Mouse (Mus musculus) CH12.LX (cell line): Measurements from ENCODE around the gene Fiz1. TPM values are rescaled to one million over a fixed set of nuclear protein-coding genes. Genes with fewer than 3 reads are reported as not detected.
A peak's percentile ranks its signal among the peaks of the same experiment; 100 is the strongest.

Experiments used
- DNase-seq: peaks from one replicate; pipeline ENCODE4 v3.0.0-alpha.2; 2013; ENCODE audit errors: extremely low read depth
- H3K27ac ChIP-seq: 2 replicates; pipeline ENCODE4 v1.5.1; 2012; ENCODE audit warnings: low read depth, mild to moderate bottlenecking, control low read depth, moderate library complexity; ENCODE audit not compliant: insufficient read depth
- H3K27me3 ChIP-seq: replicated peaks from 2 replicates; pipeline ENCODE3; 2012; ENCODE audit warnings: inconsistent platforms
- H3K36me3 ChIP-seq, 2 experiments: replicated peaks in 1 of 2; 2 replicates each; pipeline versions ENCODE3 to v1.6.1; 2012; ENCODE audit warnings: inconsistent platforms in 1 of 2, low read length in 1 of 2, mild to moderate bottlenecking in 1 of 2, mixed read lengths in 1 of 2, moderate library complexity in 1 of 2; ENCODE audit not compliant: control insufficient read depth in 1 of 2, insufficient read depth in 1 of 2
- H3K4me1 ChIP-seq, 2 experiments: 2 replicates each; pipeline ENCODE4 v1.6.1; 2012; ENCODE audit warnings: inconsistent platforms in 1 of 2, moderate library complexity in 1 of 2; ENCODE audit not compliant: insufficient read depth in 2 of 2, control insufficient read depth in 1 of 2
- H3K4me2 ChIP-seq: 2 replicates; pipeline ENCODE4 v1.6.1; 2012; ENCODE audit warnings: low read depth, mild to moderate bottlenecking, control low read depth; ENCODE audit not compliant: poor library complexity, insufficient read depth, severe bottlenecking
- H3K4me3 ChIP-seq, 3 experiments: fragments of 150-350 bp in 1 of 3; sonication (generic) in 1 of 3; replicated peaks in 1 of 3; 2 replicates each; pipeline versions ENCODE3 to v1.5.1; 2011 to 2012; ENCODE audit warnings: low read depth in 2 of 3, low read length in 2 of 3, mild to moderate bottlenecking in 2 of 3, moderate library complexity in 2 of 3, control low read depth in 1 of 3, improper control_type of control experiment in 1 of 3, inconsistent platforms in 1 of 3, mixed read lengths in 1 of 3; ENCODE audit not compliant: poor library complexity in 1 of 3
- H3K79me2 ChIP-seq: replicated peaks from 2 replicates; pipeline ENCODE4 v1.6.1; 2012; ENCODE audit warnings: mild to moderate bottlenecking, moderate library complexity; ENCODE audit not compliant: control insufficient read depth, poor library complexity, insufficient read depth, severe bottlenecking; ENCODE audit errors: extremely low read depth
- H3K9ac ChIP-seq: 2 replicates; pipeline ENCODE4 v1.6.1; 2012; ENCODE audit warnings: low read depth, mild to moderate bottlenecking, control low read depth, moderate library complexity; ENCODE audit not compliant: insufficient read depth
- H3K9me3 ChIP-seq: replicated peaks from 2 replicates; pipeline ENCODE3; 2012; ENCODE audit warnings: low read length, inconsistent platforms, mixed read lengths
- CHD1 ChIP-seq: IDR thresholded peaks from 2 replicates; pipeline ENCODE4 v1.6.1; 2012; ENCODE audit warnings: low read depth, low read length, improper control_type of control experiment, inconsistent platforms
- CHD2 ChIP-seq: IDR thresholded peaks from 2 replicates; pipeline ENCODE4 v1.6.1; 2011; ENCODE audit warnings: low read length, improper control_type of control experiment
- E2F4 ChIP-seq: IDR thresholded peaks from 2 replicates; pipeline ENCODE4 v1.6.1; 2011; ENCODE audit warnings: low read depth, low read length, improper control_type of control experiment; ENCODE audit not compliant: insufficient replicate concordance
- ELF1 ChIP-seq: IDR thresholded peaks from 2 replicates; pipeline ENCODE4 v1.6.1; 2014; ENCODE audit warnings: low read depth, mild to moderate bottlenecking, inconsistent platforms, low read length, improper control_type of control experiment
- EP300 ChIP-seq: IDR thresholded peaks from 2 replicates; pipeline ENCODE4 v1.6.1; 2011; ENCODE audit warnings: low read length, improper control_type of control experiment
- HCFC1 ChIP-seq: IDR thresholded peaks from 2 replicates; pipeline ENCODE4 v1.6.1; 2012; ENCODE audit warnings: low read depth, mild to moderate bottlenecking, inconsistent platforms, low read length, improper control_type of control experiment
- IRF4 ChIP-seq: IDR thresholded peaks from 2 replicates; pipeline ENCODE4 v1.6.1; 2014; ENCODE audit warnings: low read depth, mild to moderate bottlenecking, inconsistent platforms, low read length, improper control_type of control experiment
- JUND ChIP-seq: conservative IDR thresholded peaks from 2 replicates; pipeline ENCODE4 v1.6.1; 2011; ENCODE audit warnings: low read depth, low read length, improper control_type of control experiment
- KAT2A ChIP-seq: IDR thresholded peaks from 2 replicates; pipeline ENCODE4 v1.6.1; 2012; ENCODE audit warnings: low read length, improper control_type of control experiment, inconsistent platforms; ENCODE audit not compliant: insufficient replicate concordance
- MAZ ChIP-seq: IDR thresholded peaks from 2 replicates; pipeline ENCODE4 v1.6.1; 2012; ENCODE audit warnings: low read depth, mild to moderate bottlenecking, inconsistent platforms, low read length, improper control_type of control experiment, moderate library complexity
- MXI1 ChIP-seq: IDR thresholded peaks from 2 replicates; pipeline ENCODE4 v1.6.1; 2011; ENCODE audit warnings: mild to moderate bottlenecking, low read depth, low read length, improper control_type of control experiment
- MYC ChIP-seq: IDR thresholded peaks from 2 replicates; pipeline ENCODE4 v1.6.1; 2011; ENCODE audit warnings: low read depth, mild to moderate bottlenecking, improper control_type of control experiment, low read length
- NELFE ChIP-seq: IDR thresholded peaks from 2 replicates; pipeline ENCODE4 v1.6.1; 2011; ENCODE audit warnings: low read depth, low read length, improper control_type of control experiment
- NRF1 ChIP-seq: IDR thresholded peaks from 2 replicates; pipeline ENCODE4 v1.6.1; 2014; ENCODE audit warnings: low read depth, mild to moderate bottlenecking, inconsistent platforms, low read length, improper control_type of control experiment, moderate library complexity
- RCOR1 ChIP-seq: conservative IDR thresholded peaks from 2 replicates; pipeline ENCODE4 v1.6.1; 2012; ENCODE audit warnings: low read depth, mild to moderate bottlenecking, inconsistent platforms, low read length, improper control_type of control experiment
- SMC3 ChIP-seq: IDR thresholded peaks from 2 replicates; pipeline ENCODE4 v1.6.1; 2011; ENCODE audit warnings: low read depth, low read length, improper control_type of control experiment
- TBP ChIP-seq: conservative IDR thresholded peaks from 2 replicates; pipeline ENCODE4 v1.6.1; 2011; ENCODE audit warnings: low read depth, low read length, improper control_type of control experiment
- TCF12 ChIP-seq: IDR thresholded peaks from 2 replicates; pipeline ENCODE4 v1.6.1; 2014; ENCODE audit warnings: low read depth, mild to moderate bottlenecking, inconsistent platforms, low read length, improper control_type of control experiment
- USF1 ChIP-seq: IDR thresholded peaks from 2 replicates; pipeline ENCODE4 v1.6.1; 2014; ENCODE audit warnings: low read depth, mild to moderate bottlenecking, inconsistent platforms, low read length, improper control_type of control experiment
- ZKSCAN1 ChIP-seq: IDR thresholded peaks from 2 replicates; pipeline ENCODE4 v1.6.1; 2012; ENCODE audit warnings: low read depth, inconsistent platforms, low read length, improper control_type of control experiment, borderline replicate concordance
- ZNF384 ChIP-seq: IDR thresholded peaks from 2 replicates; pipeline ENCODE4 v1.6.1; 2012; ENCODE audit warnings: low read depth, low read length, improper control_type of control experiment, inconsistent platforms
- dilution Hi-C: fragments of 300-500 bp; cut with MboI; formaldehyde crosslinking; loops from 2 replicates; pipeline ENCODE4 v1.14.3; 2020; ENCODE audit warnings: low sequenced_read_pairs; ENCODE audit not compliant: extremely low pct_unique_long_range_greater_than_20kb, extremely low pct_ligation_motif_present
- in situ Hi-C: fragments of 300-500 bp; cut with MboI; formaldehyde crosslinking; loops from 3 replicates; pipeline ENCODE4 v1.14.3; 2019; ENCODE audit warnings: low sequenced_read_pairs, low pct_ligation_motif_present, low pct_unique_long_range_greater_than_20kb, mixed read lengths
- polyA plus RNA-seq: library from polyadenylated mRNA; unstranded; fragments of >175 nt; gene quantifications from 2 replicates; pipeline ENCODE4 v1.2.1, GENCODE M21; 2012; ENCODE audit warnings: low read depth; ENCODE audit not compliant: insufficient read length
- total RNA-seq, 2 experiments: library from RNA; depleted of rRNA; stranded (reverse); fragments of 300-350 nt in 1 of 2; fragments of >200 nt in 1 of 2; gene quantifications; 2 replicates each; pipeline ENCODE4 v1.2.3; 2012 to 2014

Gene Fiz1
- total and polyA plus RNA-seq, 3 experiments = 18.4 to 40.8 (median 24.3) TPM

DNA sequence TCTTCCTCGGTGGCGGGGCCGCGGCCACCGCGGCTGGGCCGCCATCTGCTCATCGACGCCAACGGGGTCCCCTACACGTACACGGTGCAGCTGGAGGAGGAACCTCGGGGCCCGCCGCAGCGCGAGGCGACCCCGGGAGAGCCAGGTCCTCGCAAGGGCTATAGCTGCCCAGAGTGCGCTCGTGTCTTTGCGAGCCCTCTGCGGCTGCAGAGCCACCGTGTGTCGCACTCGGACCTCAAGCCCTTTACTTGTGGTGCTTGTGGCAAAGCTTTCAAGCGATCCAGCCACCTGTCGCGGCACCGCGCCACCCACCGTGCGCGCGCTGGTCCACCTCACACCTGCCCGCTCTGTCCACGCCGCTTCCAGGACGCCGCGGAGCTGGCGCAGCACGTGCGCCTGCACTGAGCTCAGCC is 38.4 kb upstream of the Fiz1 start:
- Histone ChIP-seq H3K9ac (no peak overlapping the region), H3K79me2 (no peaks in the 10 kb centered on the region), H3K27me3 (no peaks in the 10 kb centered on the region), H3K4me1 (peaks cover 6 to 19% of the 10 kb centered on the region in 2 experiments), H3K4me2 (no peak overlapping the region), H3K4me3 (no peak overlapping the region), H3K27ac (no peak overlapping the region), H3K36me3 (peaks cover 0 to 15% of the 10 kb centered on the region in 2 experiments), H3K9me3 (no peaks in the 10 kb centered on the region)
- dilution Hi-C loops = no loop called here
- TF ChIP-seq ZKSCAN1 (no peak), JUND (no peak), SMC3 (no peak), MYC (no peak)
- no peak for DNase-seq
- in situ Hi-C loops = loop anchor here (5.0 kb wide), 1 partner anchor 111 kb away; no protein-coding TSS in a partner anchor

GRCm38 (mm10) chr7:5052438-5052837 is 37.9 kb upstream of the Fiz1 start:
- in situ Hi-C loops = loop anchor here (5.0 kb wide), 1 partner anchor 110 kb away; no protein-coding TSS in a partner anchor

DNA sequence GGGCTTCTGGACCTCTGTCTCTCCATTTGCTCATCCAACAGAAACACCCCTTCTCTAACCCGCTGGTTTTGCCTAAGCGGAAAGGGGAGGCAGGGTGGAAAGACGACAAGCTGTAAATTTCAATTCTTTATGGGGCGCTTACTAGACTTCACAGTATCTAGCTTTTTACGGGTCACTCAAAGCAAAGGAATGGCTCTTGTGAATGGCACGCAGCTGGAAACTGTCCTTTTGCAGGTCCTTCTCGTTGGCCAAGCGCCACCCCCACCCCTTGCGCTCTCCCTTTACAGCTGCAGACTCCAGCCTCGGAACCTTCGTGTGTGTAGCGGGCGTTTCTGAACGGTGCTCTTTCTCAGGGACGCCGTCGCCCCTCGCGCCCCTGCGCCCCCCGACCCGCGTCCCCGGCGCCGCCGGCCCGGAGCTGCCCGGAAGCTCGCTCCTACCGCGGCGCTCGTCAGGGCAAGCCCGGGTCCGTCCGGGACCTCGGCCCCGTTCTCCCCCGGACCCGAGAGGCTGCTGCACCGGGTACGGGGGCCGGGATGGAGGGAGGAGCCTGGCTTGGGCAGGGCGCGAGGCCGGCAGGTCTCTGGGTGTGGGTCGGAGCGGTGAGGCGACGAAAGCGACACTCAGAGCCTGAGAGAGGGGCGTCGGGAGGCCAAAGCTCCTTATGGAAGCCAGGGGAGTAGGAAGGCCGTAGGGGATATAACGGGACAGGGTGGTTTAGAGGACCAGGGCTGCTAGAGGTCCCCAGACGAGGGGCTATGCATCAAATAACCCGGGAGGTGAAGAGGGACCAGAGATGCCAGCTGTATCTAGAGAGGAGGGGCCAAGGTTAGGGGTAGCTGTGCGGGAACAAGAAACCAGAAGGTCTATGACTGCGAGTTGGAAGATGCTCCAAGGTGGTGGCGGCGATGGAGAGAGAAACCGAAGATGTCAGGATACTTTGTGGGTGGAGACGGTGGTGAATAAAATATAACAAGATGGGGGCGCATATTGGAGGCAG is 37.0 kb upstream of the Fiz1 start, which contains the start of gene Zfp580:
Gene Zfp580, plus strand, starts transcription at position 346 of the 1,000 bp plus-strand sequence.
- Histone ChIP-seq H3K9me3 (no peaks in the 10 kb centered on the region), H3K79me2 (no peaks in the 10 kb centered on the region), H3K36me3 (peaks cover 0 to 11% of the 10 kb centered on the region in 2 experiments), H3K4me2 (peak within 1 kb of the TSS; percentile 95), H3K27ac (peak within 1 kb of the TSS; percentile 26; the same call in 1 of the 2 replicates), H3K4me3 (peak within 1 kb of the TSS; percentile 70 to 72 (median 71)), H3K4me1 (peaks cover 7 to 23% of the 10 kb centered on the region in 2 experiments), H3K27me3 (no peaks in the 10 kb centered on the region), H3K9ac (peak within 1 kb of the TSS; percentile 90)
- dilution Hi-C loops = no loop called here
- DNase-seq = peak; percentile 72
- in situ Hi-C loops = loop anchor here (5.0 kb wide), 1 partner anchor 109 kb away; no protein-coding TSS in a partner anchor
- 0 out of 2 replicates have a peak, but pooled peaks have one; percentile 62 for TF ChIP-seq CHD2
- peak; percentile 72; the same call in 1 of the 2 replicates for TF ChIP-seq MAZ
- no peak for TF ChIP-seq USF1
- peak; percentile 56; the same call in 1 of the 2 replicates for TF ChIP-seq KAT2A
- TF ChIP-seq RCOR1 = no peak
- peak; percentile 83; the same call in 1 of the 2 replicates for TF ChIP-seq CHD1
- peak; percentile 2 for TF ChIP-seq SMC3
- peak; percentile 72 for TF ChIP-seq HCFC1
- no peak for TF ChIP-seq ZNF384
- peak; percentile 66 for TF ChIP-seq NELFE
- TF ChIP-seq MXI1 = peak; percentile 79
- TF ChIP-seq MYC = 0 out of 2 replicates have a peak, but pooled peaks have one; percentile 58
- TF ChIP-seq IRF4 = peak; percentile 70
- TF ChIP-seq ELF1 = peak; percentile 60; the same call in 1 of the 2 replicates
- TF ChIP-seq NRF1 = peak; percentile 30; the same call in 1 of the 2 replicates
- TF ChIP-seq EP300 = no peak
- TF ChIP-seq TCF12 = peak; percentile 77
- TF ChIP-seq E2F4 = no peak

More at GRCm38 (mm10) chr7:5052438-5052837, 37.9 kb upstream of the Fiz1 start:
- Histone ChIP-seq H3K4me1 (peaks cover 5 to 15% of the 10 kb centered on the region in 2 experiments), H3K27me3 (no peaks in the 10 kb centered on the region), H3K79me2 (no peaks in the 10 kb centered on the region), H3K4me3 (no peak overlapping the region), H3K27ac (no peak overlapping the region), H3K4me2 (0 out of 2 replicates have a peak overlapping the region, but pooled peaks have one; percentile 95), H3K9ac (no peak overlapping the region), H3K36me3 (peaks cover 0 to 15% of the 10 kb centered on the region in 2 experiments)
- dilution Hi-C loops = no loop called here
- no peak for DNase-seq
- no peak for TF ChIP-seq TBP
- no peak for TF ChIP-seq E2F4
- no peak for TF ChIP-seq JUND
- TF ChIP-seq, all 38 proteins: peak for 0
- H3K9me3 ChIP-seq = no peaks in the 10 kb centered on the region
